Mouse (Mus musculus): ENCODE data around the gene Cd37. TPM values are rescaled to one million over a fixed set of nuclear protein-coding genes. Genes with fewer than 3 reads are reported as not detected.
A peak's percentile ranks its signal among the peaks of the same experiment; 100 is the strongest.

Gene Cd37
- polyA plus RNA-seq, 1 experiment from 2014 or later, result 1.1 TPM

DNA sequence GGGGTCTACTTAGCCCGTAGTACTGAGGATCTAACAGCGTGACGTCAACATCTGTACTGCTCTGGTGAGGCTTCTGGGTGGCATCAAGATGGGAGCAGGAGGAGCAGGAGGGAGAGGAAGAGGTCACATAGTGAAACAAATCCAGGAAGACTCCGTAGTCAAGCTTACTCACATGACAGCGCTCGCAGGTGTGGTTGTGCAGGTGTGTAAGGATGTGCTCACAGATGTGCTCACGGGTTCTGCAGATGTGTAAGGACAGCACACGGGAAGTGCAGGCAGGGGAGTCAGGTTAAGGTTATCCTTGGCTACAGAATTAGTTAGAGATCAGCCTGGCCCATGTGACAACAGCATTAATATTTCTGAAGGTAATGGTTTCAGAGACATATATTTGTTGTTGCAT lies 14.9 kb upstream of the Cd37 start:
- no peaks in the 10 kb centered on the region for H3K9me3 ChIP-seq
- 93% methylated on average over 8 of the region's 8 CpGs for WGBS
- no peak for DNase-seq (ENCODE audit: extremely low spot score, low spot score)
- H3K36me3 ChIP-seq (replicated peaks), result no peaks in the 10 kb centered on the region
- H3K27ac ChIP-seq, result no peak overlapping the region
- no peak overlapping the region for H3K4me3 ChIP-seq
- no peaks in the 10 kb centered on the region for H3K27me3 ChIP-seq (ENCODE audit: poor library complexity, severe bottlenecking)
- H3K4me1 ChIP-seq, result peaks cover 5% of the 10 kb centered on the region; the same call in 1 of the 2 replicates

DNA sequence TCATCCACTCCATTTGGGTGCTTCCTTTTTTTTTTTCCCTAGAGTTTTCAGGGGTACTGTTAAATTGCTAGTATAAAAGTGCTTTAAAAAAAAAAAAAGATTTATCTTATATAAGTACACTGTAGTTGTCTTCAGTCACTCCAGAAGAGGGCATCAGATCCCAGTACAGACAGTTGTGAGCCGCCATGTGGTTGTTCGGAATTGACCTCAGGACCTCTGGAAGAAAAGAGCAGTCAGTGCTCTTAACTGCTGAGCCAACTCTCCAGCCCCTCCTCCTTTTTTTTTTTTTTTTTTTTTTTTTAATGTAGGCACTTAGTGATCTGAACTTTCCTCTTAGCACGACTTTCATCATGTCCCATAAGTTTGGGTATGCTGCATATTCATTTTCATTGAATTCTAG lies 8.8 kb upstream of the Cd37 start:
- DNase-seq (ENCODE audit: extremely low spot score, low spot score), result no peak
- WGBS, result 34% methylated on average over 3 of the region's 3 CpGs
- H3K9me3 ChIP-seq, result no peaks in the 10 kb centered on the region

DNA sequence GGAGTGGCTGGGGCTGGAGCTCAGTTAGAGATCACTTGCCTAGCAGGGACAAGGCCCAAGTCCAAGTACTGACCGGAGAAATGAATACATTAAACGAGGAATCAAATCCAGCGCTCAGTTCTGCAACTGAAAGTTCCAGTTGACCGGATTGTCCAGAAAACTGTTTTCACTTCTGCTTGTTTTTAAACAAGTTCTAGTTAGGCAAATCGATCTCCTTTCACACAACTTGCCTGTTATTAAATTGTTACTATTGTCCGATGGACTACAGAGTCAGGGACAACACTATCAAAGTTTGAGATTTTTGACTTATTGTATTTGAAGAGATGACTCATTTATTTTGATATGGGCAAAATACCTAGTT lies 2.5 kb upstream of the Cd37 start:
- Histone ChIP-seq H3K9me3 (no peaks in the 10 kb centered on the region), H3K4me3 (peak overlapping the region; percentile 46; the same call in 1 of the 2 replicates), H3K36me3 (replicated peaks) (no peaks in the 10 kb centered on the region), H3K27me3 (ENCODE audit: poor library complexity, severe bottlenecking) (peaks cover 59% of the 10 kb centered on the region), H3K27ac (peak overlapping the region; percentile 81), H3K4me1 (peaks cover 25% of the 10 kb centered on the region)
- WGBS, result 79% methylated on average over 6 of the region's 6 CpGs
- no peak for DNase-seq (ENCODE audit: extremely low spot score, low spot score)

More for the DNA sequence above, 8.8 kb upstream of the Cd37 start:
- Histone ChIP-seq H3K27ac (no peak overlapping the region), H3K27me3 (ENCODE audit: poor library complexity, severe bottlenecking) (no peaks in the 10 kb centered on the region), H3K36me3 (replicated peaks) (no peaks in the 10 kb centered on the region), H3K4me3 (no peak overlapping the region), H3K4me1 (no peaks in the 10 kb centered on the region)

DNA sequence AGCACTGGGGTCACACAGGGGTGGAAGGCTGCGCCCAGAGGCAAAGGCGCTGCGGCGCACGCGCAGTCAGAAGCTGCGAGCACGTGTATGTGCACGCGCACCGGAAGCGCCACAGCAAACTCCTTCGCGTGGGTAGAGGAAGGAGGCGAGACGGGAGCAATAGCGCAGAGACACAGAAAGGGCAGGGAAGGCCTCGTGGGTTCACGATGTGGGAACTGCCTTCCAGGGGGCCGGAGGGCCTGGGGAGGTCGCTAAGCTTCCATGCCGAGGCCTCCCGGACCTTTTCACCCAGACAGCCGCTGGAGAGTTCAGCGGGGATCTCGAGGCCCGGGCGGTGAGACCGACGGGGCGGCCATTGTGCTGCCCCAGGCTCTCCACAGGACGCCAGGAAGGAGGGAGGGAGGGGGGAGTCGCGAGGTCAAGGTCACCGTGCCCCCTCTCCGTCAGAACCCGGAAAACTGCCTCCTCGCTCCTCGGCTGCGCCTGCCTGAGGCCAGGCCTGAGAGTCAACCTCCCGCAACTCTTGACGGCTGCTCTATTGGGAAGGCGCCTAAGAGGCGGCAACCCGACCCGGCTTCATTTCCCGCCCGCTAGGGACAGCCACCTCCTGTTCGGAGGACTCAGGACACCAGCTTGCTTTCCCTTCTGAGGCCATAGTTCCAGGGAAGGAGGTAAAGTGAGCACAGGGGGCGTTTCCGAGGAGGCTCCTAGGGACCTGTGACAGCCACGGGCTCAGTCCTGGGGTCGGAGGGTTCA lies 1.9 kb upstream of the Cd37 start, which contains the start of gene Slc6a16:
Gene Slc6a16, plus strand, starts transcription at position 453 of the 756 bp plus-strand sequence.
- H3K4me1 ChIP-seq, result peaks cover 28% of the 10 kb centered on the region
- H3K4me3 ChIP-seq, result peak within 1 kb of the TSS; percentile 46
- no peaks in the 10 kb centered on the region for H3K9me3 ChIP-seq
- peak; percentile 58 for DNase-seq (ENCODE audit: extremely low spot score, low spot score)
- peaks cover 64% of the 10 kb centered on the region for H3K27me3 ChIP-seq (ENCODE audit: poor library complexity, severe bottlenecking)
- H3K36me3 ChIP-seq (replicated peaks), result no peaks in the 10 kb centered on the region
- H3K27ac ChIP-seq, result peak within 1 kb of the TSS; percentile 81
- WGBS, result 11% methylated on average over 53 of the region's 53 CpGs

DNA sequence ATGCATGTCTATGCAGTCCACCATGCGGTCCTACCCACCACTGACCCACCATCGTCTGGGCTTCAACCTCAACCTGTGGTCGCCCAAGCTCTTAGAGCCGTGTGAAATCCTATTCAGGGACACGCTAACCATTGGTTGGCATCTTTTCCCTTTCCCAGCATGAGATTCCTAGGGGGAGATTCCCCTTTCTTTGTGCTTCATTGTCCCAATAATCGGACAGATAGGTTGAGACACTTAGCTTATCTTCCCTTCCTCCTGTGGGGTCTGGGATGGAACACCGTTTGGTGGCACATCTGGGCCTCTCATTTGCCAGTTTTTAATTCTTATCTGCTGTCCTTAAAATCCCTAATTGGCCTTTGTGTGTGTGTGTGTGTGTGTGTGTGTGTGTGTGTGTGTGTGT lies 1.2 kb upstream of the Cd37 start:
- Histone ChIP-seq H3K36me3 (replicated peaks) (no peaks in the 10 kb centered on the region), H3K4me3 (no peak overlapping the region), H3K27ac (no peak overlapping the region), H3K27me3 (ENCODE audit: poor library complexity, severe bottlenecking) (peaks cover 70% of the 10 kb centered on the region), H3K4me1 (peaks cover 35% of the 10 kb centered on the region), H3K9me3 (no peaks in the 10 kb centered on the region)
- WGBS, result 76% methylated on average over 7 of the region's 7 CpGs
- no peak for DNase-seq (ENCODE audit: extremely low spot score, low spot score)

DNA sequence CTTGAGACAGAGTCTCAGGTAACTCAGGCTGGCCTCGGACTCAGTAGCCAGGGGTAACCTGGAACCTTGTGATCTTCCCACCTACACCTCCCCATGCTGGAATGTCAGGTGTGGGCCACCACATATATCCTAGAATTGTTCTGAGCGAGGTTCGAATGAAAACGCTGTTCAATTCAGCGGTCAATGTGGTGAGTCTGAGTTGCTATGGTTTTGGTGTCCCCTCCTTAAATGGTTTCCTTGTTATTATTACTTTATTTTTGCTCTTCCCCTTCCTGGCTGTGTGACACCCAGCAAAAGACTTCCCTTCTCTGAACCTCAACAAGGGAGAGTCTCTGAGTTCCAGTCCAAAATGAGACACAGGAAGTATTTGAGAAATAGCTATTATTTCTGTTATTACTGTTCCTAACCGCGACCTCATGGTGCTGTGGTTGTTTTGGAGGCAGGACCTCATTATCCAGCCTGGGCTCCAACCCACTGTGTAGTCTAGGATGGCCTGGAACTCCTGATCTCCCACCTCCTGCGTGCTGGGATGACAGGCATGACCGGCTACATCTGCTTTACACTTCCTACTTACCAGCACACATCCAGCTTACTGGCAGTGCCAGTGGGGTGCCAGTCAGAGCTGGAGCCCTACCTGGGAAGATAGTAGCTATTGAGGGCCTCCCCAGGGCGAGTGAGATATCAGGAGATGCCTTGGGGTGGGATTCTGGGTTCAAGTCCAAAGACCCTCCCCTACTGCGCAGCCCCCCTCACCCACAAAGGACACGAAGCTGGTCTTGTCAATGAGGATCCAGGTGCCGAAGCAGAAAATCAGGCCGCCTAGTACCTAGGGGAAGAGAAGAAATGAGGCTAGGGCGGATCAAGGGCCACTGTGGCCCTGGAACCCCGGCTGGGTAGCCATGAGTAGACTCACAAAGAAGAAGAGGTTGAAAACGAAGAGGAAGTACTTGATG lies 892 bp downstream of the Cd37 start:
- WGBS, result 77% methylated on average over 17 of the region's 17 CpGs
- no peak for DNase-seq (ENCODE audit: extremely low spot score, low spot score)
- Histone ChIP-seq H3K36me3 (replicated peaks) (peaks cover 13% of the 10 kb centered on the region), H3K9me3 (no peaks in the 10 kb centered on the region), H3K27me3 (ENCODE audit: poor library complexity, severe bottlenecking) (peaks cover 84% of the 10 kb centered on the region), H3K4me1 (peaks cover 56% of the 10 kb centered on the region), H3K4me3 (peak overlapping the region; percentile 3; the same call in 1 of the 2 replicates), H3K27ac (no peak overlapping the region)

DNA sequence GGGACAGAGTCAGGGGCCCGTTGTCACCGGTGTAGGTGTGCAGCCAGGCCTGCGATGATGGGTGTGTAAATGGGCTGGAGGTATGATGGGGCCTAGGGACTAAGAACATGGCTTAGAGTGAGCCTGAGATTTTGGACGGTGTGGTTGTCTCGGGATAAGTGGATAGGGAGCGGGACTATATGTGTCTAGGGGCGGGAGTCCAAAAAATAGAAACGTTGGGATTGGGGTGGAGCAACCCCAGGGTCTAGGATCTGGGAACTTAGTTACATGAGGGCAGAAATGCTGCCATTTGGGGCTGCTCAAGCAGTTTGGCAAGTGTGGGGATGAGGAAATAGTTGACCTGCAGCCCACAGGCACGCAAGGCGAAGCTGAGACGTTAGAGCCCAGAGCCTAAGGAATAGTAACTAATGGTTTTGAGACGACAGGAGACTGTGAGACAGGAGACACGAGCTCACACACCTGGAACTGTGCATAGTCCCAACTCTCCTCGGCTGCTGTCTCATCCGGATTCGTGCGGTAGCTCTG lies 3.2 kb downstream of the Cd37 start:
- peaks cover 61% of the 10 kb centered on the region for H3K4me1 ChIP-seq
- H3K4me3 ChIP-seq, result peak overlapping the region; percentile 43
- H3K36me3 ChIP-seq (replicated peaks), result peaks cover 36% of the 10 kb centered on the region
- H3K9me3 ChIP-seq, result no peaks in the 10 kb centered on the region
- no peak for DNase-seq (ENCODE audit: extremely low spot score, low spot score)
- H3K27ac ChIP-seq, result peak overlapping the region; percentile 56
- 23% methylated on average over 17 of the region's 17 CpGs for WGBS
- peaks cover 74% of the 10 kb centered on the region for H3K27me3 ChIP-seq (ENCODE audit: poor library complexity, severe bottlenecking)

DNA sequence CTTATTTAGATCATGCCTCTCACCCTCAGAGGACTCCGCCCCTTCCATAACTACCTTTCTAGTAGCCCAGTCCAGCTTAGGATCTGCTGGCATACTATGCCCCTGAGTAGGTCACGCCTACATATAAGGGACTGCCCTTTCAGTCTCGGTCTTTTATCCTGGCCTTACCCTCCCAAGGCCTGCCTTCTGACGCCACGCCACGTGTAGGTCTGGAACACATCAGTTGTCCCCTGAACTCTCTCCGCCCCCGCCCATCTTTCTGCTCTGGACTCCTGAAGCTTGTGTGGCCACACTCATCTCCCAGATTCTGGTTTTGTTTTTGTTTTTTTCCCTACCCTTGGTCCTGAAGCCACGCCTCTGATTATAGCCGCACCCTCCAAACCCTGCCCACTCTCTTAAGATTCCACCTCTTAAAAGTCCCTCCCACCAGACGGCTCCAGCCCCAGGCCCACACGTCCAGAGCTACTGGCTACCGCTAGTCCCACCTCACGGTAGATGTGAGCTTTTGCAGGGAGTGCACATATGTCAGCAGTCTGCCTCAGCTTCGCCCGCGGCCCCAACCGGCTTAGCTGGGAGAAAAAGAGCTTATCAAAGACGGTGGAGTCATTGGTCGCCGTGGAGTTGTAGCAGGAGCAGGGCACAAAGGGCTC lies 3.9 kb downstream of the Cd37 start:
- Histone ChIP-seq H3K27ac (peak overlapping the region; percentile 56), H3K4me1 (peaks cover 55% of the 10 kb centered on the region), H3K9me3 (no peaks in the 10 kb centered on the region), H3K27me3 (ENCODE audit: poor library complexity, severe bottlenecking) (peaks cover 67% of the 10 kb centered on the region), H3K36me3 (replicated peaks) (peaks cover 43% of the 10 kb centered on the region), H3K4me3 (peak overlapping the region; percentile 43)
- WGBS, result 4% methylated on average over 21 of the region's 21 CpGs
- peak; percentile 71 for DNase-seq (ENCODE audit: extremely low spot score, low spot score)

DNA sequence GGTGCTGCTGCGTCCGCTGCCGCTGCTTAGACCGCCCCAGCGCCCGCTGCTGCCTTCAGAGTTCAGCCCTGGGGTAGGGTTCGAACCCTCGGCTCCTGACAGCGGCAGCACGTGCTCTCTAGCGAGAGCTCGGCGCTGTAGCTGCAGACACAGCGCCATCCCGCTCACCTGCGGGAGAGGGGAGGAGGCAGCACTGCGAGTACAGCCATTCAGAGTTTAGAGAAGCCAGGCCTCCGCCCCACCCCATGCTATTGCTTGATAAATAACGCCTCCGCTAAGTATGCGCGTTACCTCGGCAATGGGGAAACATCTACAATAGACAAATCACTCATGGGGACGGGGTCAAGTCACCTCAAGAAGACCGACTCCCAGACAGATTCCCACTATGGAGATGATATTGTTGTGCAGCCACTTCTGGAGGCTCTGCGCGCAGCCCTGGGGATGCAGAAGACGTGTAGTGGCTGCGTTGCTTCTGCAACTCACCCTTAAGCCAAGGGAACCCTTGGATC lies 4.5 kb downstream of the Cd37 start:
- peaks cover 49% of the 10 kb centered on the region for H3K36me3 ChIP-seq (replicated peaks)
- peak overlapping the region; percentile 56 for H3K27ac ChIP-seq
- 9% methylated on average over 29 of the region's 29 CpGs for WGBS
- no peaks in the 10 kb centered on the region for H3K9me3 ChIP-seq
- no peak for DNase-seq (ENCODE audit: extremely low spot score, low spot score)
- peaks cover 55% of the 10 kb centered on the region for H3K4me1 ChIP-seq
- peak overlapping the region; percentile 43 for H3K4me3 ChIP-seq
- H3K27me3 ChIP-seq (ENCODE audit: poor library complexity, severe bottlenecking), result peaks cover 60% of the 10 kb centered on the region

DNA sequence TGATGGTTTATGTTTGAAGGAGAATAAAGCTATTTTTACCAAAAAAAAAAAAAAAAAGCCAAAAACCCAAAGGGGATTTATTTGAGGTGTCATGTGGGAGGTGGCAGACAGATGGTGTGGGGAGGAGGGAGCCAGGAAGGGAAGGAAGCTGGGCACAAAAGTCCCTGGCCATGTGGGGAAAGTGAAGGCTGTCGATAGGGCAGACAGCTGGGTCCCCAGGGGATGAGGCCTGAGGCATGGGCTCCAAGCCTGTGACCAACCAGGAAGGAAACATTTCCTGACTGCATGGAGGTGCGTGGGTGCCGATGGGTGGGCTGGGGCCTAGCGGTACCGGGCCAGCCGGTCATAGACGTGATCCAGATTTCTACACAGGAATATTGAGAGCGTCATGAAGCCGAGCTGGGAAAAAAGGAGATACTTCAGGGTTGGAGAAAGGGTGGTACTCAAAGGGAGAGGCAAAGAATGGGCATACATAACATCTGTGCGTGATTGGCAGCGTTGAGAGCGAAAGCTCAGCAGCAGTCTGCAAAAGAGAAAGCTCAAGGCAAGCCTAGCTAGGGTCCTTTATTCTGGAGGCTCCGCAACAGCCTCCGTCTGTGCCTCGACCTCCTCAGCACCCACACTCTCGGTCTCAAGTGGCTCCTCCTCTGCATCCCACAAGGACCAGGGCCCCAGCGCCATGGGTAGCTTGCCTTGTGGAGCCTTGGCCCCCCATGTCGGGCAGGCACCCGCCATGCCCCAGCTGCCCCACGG lies 5.2 kb downstream of the Cd37 start:
- H3K36me3 ChIP-seq (replicated peaks), result peaks cover 56% of the 10 kb centered on the region

DNA sequence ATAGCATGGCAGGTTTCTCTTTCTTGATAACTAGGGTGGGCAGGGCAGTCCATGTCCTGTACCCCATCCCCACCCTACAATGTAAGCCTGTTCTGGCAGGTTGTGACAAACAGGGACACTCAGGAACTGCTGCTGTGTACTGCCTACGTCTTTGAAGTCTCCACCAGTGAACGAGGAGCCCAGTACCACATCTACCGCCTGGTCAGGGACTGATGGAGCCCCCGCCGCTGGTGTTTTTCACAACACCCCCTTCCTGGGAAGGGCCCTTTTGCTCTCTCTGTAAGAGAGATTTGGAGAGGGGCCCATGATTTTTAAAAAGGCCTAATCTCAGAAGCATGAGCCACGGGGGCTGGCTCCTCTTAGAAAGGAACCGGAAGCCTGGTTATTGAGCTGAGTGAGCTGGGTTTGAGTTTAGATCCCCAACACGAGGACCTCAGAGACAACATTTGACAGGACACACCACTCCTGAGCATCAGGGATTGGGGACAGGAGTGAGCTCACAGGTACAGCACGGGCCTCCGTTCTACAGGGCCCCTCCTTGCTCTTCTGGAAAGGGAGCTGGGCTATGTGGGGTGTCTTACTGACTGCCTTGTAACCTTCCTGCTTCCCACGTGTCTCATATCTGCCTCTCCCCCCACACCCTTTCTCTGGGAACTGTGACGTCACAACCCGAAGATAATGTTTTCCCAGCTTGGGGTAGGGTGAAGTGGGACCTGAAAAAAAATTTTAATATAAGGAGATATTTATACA lies 6.0 kb downstream of the Cd37 start:
- Histone ChIP-seq H3K27ac (no peak overlapping the region), H3K27me3 (ENCODE audit: poor library complexity, severe bottlenecking) (peaks cover 45% of the 10 kb centered on the region), H3K4me1 (peaks cover 45% of the 10 kb centered on the region), H3K9me3 (no peaks in the 10 kb centered on the region), H3K36me3 (replicated peaks) (peaks cover 64% of the 10 kb centered on the region), H3K4me3 (no peak overlapping the region)
- no peak for DNase-seq (ENCODE audit: extremely low spot score, low spot score)
- 82% methylated on average over 13 of the region's 13 CpGs for WGBS

More for the DNA sequence above, 5.2 kb downstream of the Cd37 start:
- Histone ChIP-seq H3K27me3 (ENCODE audit: poor library complexity, severe bottlenecking) (peaks cover 54% of the 10 kb centered on the region), H3K4me1 (peaks cover 49% of the 10 kb centered on the region), H3K4me3 (peak overlapping the region; percentile 43), H3K9me3 (no peaks in the 10 kb centered on the region), H3K27ac (peak overlapping the region; percentile 56)
- DNase-seq (ENCODE audit: extremely low spot score, low spot score), result peak; percentile 45
- 31% methylated on average over 20 of the region's 20 CpGs for WGBS
